Mouse (Mus musculus): ENCODE measurements around the gene Prpf6. TPM values are rescaled to one million over a fixed set of nuclear protein-coding genes. Genes with fewer than 3 reads are reported as not detected.

The Prpf6 gene
- polyA plus RNA-seq, 1 experiment, result 41.4 TPM

DNA sequence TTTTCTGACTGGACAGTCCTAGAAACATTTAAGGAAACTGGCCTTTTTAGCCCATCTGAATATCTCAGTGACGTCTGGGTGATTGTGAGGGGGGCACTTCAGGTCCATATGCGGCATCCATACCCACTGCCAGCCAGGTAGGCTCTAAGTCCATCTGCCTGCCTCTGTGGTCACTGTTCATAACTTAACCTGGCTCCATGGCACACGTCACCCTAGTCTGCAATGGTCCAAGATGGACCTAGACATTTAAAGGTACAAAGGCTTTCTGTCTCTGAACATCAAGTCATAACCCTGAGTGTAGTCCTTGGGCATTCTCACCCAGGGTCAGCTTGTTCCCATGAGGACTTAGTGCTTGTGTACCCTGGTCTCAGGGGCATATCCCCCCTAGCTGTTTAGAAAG, 24.3 kb upstream of the Prpf6 start:
- Histone ChIP-seq H3ac (ENCODE audit: control insufficient read depth, insufficient read length, low read depth) (no peak overlapping the region), H3K27me3 (ENCODE audit: control insufficient read depth, insufficient read depth, insufficient read length) (no peaks in the 10 kb centered on the region), H3K79me2 (ENCODE audit: control insufficient read depth, insufficient read depth) (no peaks in the 10 kb centered on the region), H3K79me3 (ENCODE audit: low read depth) (no peaks in the 10 kb centered on the region), H3K4me3 (ENCODE audit: insufficient read depth, poor library complexity, severe bottlenecking) (no peak overlapping the region), H3K36me3 (ENCODE audit: control insufficient read depth, insufficient read depth) (no peaks in the 10 kb centered on the region)
- TF ChIP-seq FOSL1 (IDR thresholded peaks at IDR 0.05; ENCODE audit: insufficient read depth, low read length, poor library complexity, severe bottlenecking) (no peak), CTCF (IDR thresholded peaks at IDR 0.05; ENCODE audit: control insufficient read depth, insufficient read depth, insufficient read length) (no peak), MYOD1 (IDR thresholded peaks at IDR 0.05; ENCODE audit: control insufficient read depth, insufficient read length, low read depth) (no peak), MYOG (IDR thresholded peaks at IDR 0.05; ENCODE audit: control insufficient read depth, extremely low read depth, insufficient read length) (no peak), CEBPB (IDR thresholded peaks at IDR 0.05; ENCODE audit: low read depth) (no peak), USF1 (IDR thresholded peaks at IDR 0.05; ENCODE audit: low read depth) (no peak), MAX (IDR thresholded peaks at IDR 0.05) (no peak)

DNA sequence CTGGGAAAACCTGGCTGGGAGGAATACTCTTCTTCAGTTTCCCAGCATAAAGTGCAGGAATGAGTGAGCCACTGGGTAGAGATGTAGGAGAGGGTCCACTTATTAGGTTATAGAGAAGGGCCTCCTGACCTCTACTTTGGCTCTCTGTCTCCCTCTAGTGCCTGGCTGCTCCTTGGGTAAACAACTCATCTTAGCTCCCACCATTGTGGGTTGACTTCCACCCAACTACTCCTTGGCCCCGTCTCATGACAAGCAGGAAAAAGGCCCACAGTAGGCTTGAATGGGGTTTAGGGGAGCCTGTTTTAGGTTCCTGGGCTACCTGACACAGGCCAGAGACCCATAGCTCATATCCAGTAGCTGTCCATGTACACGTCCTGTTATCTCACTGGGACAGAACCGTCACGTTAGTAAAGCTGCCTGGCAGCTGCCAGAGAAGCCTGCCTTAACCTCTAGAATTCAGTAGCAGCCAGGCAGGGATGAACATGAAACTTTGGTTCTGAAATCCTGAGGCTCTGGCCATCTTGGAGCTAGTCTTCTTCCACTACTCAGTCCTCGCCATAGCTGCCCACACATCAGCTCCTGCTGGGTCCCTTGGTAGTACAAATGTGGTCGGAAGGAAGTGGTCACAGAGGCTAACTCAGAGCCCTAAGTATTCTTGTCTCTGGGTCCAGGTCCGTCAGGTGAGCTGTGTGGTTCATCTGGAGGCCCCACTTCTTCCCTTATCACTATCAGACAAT, 23.2 kb upstream of the Prpf6 start:
- Histone ChIP-seq H3K79me3 (ENCODE audit: low read depth) (no peaks in the 10 kb centered on the region), H3K36me3 (ENCODE audit: control insufficient read depth, insufficient read depth) (no peaks in the 10 kb centered on the region), H3ac (ENCODE audit: control insufficient read depth, insufficient read length, low read depth) (no peak overlapping the region), H3K27me3 (ENCODE audit: control insufficient read depth, insufficient read depth, insufficient read length) (no peaks in the 10 kb centered on the region), H3K4me3 (ENCODE audit: insufficient read depth, poor library complexity, severe bottlenecking) (no peak overlapping the region), H3K79me2 (ENCODE audit: control insufficient read depth, insufficient read depth) (no peaks in the 10 kb centered on the region)
- peak; percentile 54 for TF ChIP-seq CTCF (IDR thresholded peaks at IDR 0.05; ENCODE audit: control insufficient read depth, insufficient read depth, insufficient read length)
- TF ChIP-seq USF1 (IDR thresholded peaks at IDR 0.05; ENCODE audit: low read depth), result no peak

DNA sequence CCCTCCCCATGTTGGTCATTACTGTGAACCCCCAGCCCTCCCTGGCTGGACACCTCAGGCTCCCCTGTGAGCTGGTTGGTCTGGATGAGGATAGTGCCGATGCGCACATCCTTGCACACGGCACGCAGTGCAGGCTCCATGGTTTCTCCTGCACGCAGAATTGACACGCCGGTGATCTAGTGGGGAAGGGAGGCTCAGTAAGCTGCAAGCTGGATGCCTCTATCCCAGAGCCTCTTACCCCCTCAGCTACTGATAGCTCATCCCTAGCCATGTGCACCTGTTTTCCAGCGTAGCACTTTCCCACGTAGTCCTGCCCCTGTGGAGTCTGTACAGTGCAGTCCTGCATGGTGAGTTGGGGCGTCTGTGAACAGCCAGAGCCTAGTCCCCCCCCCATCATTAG, 21.8 kb upstream of the Prpf6 start:
- no peaks in the 10 kb centered on the region for H3K36me3 ChIP-seq (ENCODE audit: control insufficient read depth, insufficient read depth)
- no peaks in the 10 kb centered on the region for H3K27me3 ChIP-seq (ENCODE audit: control insufficient read depth, insufficient read depth, insufficient read length)
- no peaks in the 10 kb centered on the region for H3K79me2 ChIP-seq (ENCODE audit: control insufficient read depth, insufficient read depth)
- no peak overlapping the region for H3K4me3 ChIP-seq (ENCODE audit: insufficient read depth, poor library complexity, severe bottlenecking)
- TF ChIP-seq CEBPB (IDR thresholded peaks at IDR 0.05; ENCODE audit: low read depth) (no peak), FOSL1 (IDR thresholded peaks at IDR 0.05; ENCODE audit: insufficient read depth, low read length, poor library complexity, severe bottlenecking) (no peak), MYOD1 (IDR thresholded peaks at IDR 0.05; ENCODE audit: control insufficient read depth, insufficient read length, low read depth) (no peak), MYOG (IDR thresholded peaks at IDR 0.05; ENCODE audit: control insufficient read depth, extremely low read depth, insufficient read length) (no peak), USF1 (IDR thresholded peaks at IDR 0.05; ENCODE audit: low read depth) (no peak), MAX (IDR thresholded peaks at IDR 0.05) (no peak), CTCF (IDR thresholded peaks at IDR 0.05; ENCODE audit: control insufficient read depth, insufficient read depth, insufficient read length) (no peak)
- H3ac ChIP-seq (ENCODE audit: control insufficient read depth, insufficient read length, low read depth), result no peak overlapping the region
- no peaks in the 10 kb centered on the region for H3K79me3 ChIP-seq (ENCODE audit: low read depth)

DNA sequence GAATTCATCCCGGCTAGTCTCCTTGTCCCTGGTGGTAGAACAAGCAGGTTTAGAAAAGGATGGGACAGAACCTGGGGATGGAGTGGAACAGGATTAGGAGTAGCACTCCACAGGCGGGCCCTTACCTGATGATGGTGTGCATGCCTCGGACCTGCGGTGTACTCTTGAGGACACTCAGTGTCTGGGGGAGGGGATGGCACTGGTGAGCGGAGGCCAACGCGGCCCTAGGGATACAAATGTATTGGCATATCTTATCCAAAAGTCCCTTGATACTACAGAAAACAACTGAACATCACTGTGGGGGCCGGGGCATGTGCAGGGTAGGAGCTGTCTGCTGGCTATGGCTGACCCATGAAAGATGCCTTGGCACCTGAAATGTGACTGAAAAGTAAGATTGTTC, 21.3 kb upstream of the Prpf6 start:
- Histone ChIP-seq H3ac (ENCODE audit: control insufficient read depth, insufficient read length, low read depth) (no peak overlapping the region), H3K36me3 (ENCODE audit: control insufficient read depth, insufficient read depth) (no peaks in the 10 kb centered on the region), H3K79me3 (ENCODE audit: low read depth) (no peaks in the 10 kb centered on the region), H3K4me3 (ENCODE audit: insufficient read depth, poor library complexity, severe bottlenecking) (no peak overlapping the region), H3K27me3 (ENCODE audit: control insufficient read depth, insufficient read depth, insufficient read length) (no peaks in the 10 kb centered on the region), H3K79me2 (ENCODE audit: control insufficient read depth, insufficient read depth) (no peaks in the 10 kb centered on the region)
- TF ChIP-seq FOSL1 (IDR thresholded peaks at IDR 0.05; ENCODE audit: insufficient read depth, low read length, poor library complexity, severe bottlenecking) (no peak), USF1 (IDR thresholded peaks at IDR 0.05; ENCODE audit: low read depth) (no peak), MAX (IDR thresholded peaks at IDR 0.05) (no peak), MYOG (IDR thresholded peaks at IDR 0.05; ENCODE audit: control insufficient read depth, extremely low read depth, insufficient read length) (no peak), CTCF (IDR thresholded peaks at IDR 0.05; ENCODE audit: control insufficient read depth, insufficient read depth, insufficient read length) (no peak), MYOD1 (IDR thresholded peaks at IDR 0.05; ENCODE audit: control insufficient read depth, insufficient read length, low read depth) (no peak), CEBPB (IDR thresholded peaks at IDR 0.05; ENCODE audit: low read depth) (no peak)

DNA sequence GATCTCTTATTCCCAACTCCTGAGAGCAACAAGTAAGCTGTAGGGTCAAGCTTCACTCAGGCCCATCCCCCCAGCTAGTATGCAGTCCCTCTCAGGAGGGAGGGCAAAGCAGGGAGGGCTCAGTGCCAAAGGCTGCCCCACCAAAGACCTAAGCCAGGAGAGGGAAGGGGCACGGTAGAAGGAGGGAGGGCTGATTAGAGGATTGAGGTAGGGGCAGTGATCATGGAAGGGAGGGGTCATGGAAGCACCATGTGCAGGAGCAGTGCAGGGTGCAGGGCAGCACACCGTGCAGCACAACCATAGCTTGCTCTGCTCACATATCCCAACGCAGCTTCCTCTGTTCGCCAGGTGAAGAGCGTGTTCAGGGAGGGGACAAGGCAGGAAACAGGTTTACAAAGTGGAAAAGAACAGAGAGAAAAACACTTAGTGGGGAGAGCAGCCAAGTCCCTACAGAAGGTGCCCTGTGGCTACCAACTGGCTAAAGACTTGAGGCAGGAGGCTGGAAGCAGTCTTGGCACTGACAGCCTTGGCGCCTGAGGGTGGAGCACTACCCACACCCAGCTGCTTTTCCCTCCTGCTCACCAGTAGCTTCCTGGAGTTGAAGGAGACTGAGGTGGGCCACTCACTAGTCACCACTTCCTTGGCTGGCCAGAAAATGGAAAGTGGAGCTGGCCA, 20.6 kb upstream of the Prpf6 start:
- no peak for TF ChIP-seq CTCF (IDR thresholded peaks at IDR 0.05; ENCODE audit: control insufficient read depth, insufficient read depth, insufficient read length)
- no peak for TF ChIP-seq USF1 (IDR thresholded peaks at IDR 0.05; ENCODE audit: low read depth)
- TF ChIP-seq MAX (IDR thresholded peaks at IDR 0.05), result no peak
- TF ChIP-seq MYOD1 (IDR thresholded peaks at IDR 0.05; ENCODE audit: control insufficient read depth, insufficient read length, low read depth), result no peak
- no peak for TF ChIP-seq CEBPB (IDR thresholded peaks at IDR 0.05; ENCODE audit: low read depth)
- TF ChIP-seq FOSL1 (IDR thresholded peaks at IDR 0.05; ENCODE audit: insufficient read depth, low read length, poor library complexity, severe bottlenecking), result no peak
- no peak for TF ChIP-seq MYOG (IDR thresholded peaks at IDR 0.05; ENCODE audit: control insufficient read depth, extremely low read depth, insufficient read length)
- no peak overlapping the region for H3ac ChIP-seq (ENCODE audit: control insufficient read depth, insufficient read length, low read depth)
- H3K36me3 ChIP-seq (ENCODE audit: control insufficient read depth, insufficient read depth), result no peaks in the 10 kb centered on the region
- no peaks in the 10 kb centered on the region for H3K79me3 ChIP-seq (ENCODE audit: low read depth)
- no peaks in the 10 kb centered on the region for H3K27me3 ChIP-seq (ENCODE audit: control insufficient read depth, insufficient read depth, insufficient read length)
- H3K4me3 ChIP-seq (ENCODE audit: insufficient read depth, poor library complexity, severe bottlenecking), result no peak overlapping the region
- H3K79me2 ChIP-seq (ENCODE audit: control insufficient read depth, insufficient read depth), result no peaks in the 10 kb centered on the region
